Mouse (Mus musculus): ENCODE results near the gene 2310033P09Rik. TPM values are rescaled to one million over a fixed set of nuclear protein-coding genes. Genes with fewer than 3 reads are reported as not detected.
"Not testable (repeated sequence)": the region's sequence is repeated elsewhere in the genome, so short reads cannot be mapped to it uniquely, and the experiment has no call there.

The 2310033P09Rik gene
- polyA plus RNA-seq, 1 experiment from 2014 or later, result 24.6 TPM

GRCm38 (mm10) chr11:59196230-59196629 is 11.9 kb upstream of the 2310033P09Rik start:
- ChIA-PET CTCF (no interaction called here), POLR2A (interaction anchor here (1.5 kb wide), 1 partner anchor 10 kb away, joined by 3 read pairs; no protein-coding TSS in a partner anchor)
- TF ChIP-seq CTCF (IDR thresholded peaks at IDR 0.05), result no peak
- in situ Hi-C loops (cut with MboI; ENCODE audit: low pct_unique_long_range_greater_than_20kb), result no loop called here
- no peaks in the 10 kb centered on the region for H3K27me3 ChIP-seq
- no peak for ATAC-seq
- DNase-seq (ENCODE audit: low read depth, low spot score), result no peak

DNA sequence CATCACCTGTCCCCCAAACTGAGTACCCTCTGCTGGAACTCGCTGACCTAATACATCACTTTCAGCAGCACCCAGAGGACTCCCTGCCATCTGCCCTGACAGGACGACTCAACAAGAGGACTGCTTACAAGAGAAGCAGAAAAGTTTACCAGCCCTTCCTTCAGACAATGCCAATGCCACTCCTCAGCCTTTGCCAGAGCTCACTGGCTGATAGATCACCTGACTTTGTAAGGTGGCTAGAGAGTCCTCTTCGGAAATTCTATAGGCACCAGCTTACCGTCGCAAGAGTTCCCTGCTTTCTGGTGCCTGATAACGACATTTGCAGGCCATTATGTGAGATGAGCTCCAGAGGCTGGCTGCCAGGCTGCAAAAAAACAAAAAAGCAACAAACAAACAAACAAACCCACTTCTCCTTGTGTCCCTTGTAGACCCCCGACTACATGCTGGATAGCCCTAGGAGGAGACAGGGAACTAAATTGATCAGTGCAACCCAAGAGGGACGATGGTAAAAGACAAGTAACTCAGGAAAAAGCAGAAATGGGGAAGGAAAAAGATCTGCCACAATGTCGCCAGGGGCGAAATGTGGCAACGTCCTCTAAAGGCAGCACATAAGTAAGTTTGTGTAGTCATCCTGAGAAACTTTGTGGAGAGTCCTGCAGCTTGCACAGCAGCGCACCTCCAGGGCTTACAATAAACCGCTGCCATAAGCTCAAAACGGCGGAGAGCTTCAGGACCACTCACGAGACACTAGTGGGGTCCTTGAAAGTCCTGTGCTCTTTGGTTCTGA is 6.7 kb upstream of the 2310033P09Rik start:
- no peaks in the 10 kb centered on the region for H3K27me3 ChIP-seq
- ChIA-PET POLR2A (no interaction called here), CTCF (no interaction called here)
- DNase-seq (ENCODE audit: low read depth, low spot score) (no peak), ATAC-seq (no peak)
- no peak for TF ChIP-seq CTCF (IDR thresholded peaks at IDR 0.05)
- in situ Hi-C loops (cut with MboI; ENCODE audit: low pct_unique_long_range_greater_than_20kb), result no loop called here

DNA sequence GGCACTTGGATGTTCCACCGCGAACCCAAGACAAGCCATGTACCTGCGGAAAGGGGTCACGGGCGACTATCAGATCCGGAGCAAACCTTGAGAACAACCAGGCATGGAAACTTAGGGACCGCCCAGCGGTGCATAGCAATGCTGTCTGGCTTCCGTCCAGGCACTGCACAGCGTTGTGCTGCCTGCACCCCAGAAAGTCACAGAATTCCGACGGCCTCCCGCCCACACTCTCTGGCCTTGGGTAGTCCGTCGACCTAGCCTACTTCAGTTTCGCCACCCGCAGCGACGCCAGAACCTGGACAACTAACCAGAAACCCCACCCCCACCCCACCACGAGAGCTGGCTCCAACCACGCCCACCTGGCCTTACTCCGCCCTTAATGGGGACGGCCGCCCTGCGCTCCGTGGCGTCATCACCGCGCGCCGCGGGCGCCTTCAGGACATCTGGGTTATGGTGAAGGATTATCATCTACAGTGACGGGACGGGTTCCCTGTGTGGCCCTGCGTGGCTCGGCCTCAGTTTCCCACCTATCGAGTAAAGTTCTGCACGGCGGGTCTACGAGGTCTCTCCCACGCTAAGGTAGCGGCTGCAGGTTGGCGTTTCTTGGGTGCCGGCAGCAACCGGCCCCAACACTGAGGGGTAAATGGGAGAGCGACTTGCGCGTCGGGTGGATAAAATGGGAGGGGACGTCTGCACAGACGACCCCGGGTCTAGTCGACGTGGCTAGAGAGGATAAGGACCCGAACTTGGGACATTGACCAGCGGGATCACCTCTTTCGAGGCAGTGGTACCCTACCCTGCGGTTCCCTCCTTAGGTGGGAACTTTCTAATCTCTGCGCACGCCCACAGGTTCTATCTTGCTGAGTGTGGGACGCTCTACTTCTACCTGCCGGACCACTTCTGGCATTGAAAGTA is 5.8 kb upstream of the 2310033P09Rik start, which contains the start of gene Mrpl55:
Gene Mrpl55, plus strand, starts transcription at position 406 of the 915 bp plus-strand sequence.
- no peak for DNase-seq (ENCODE audit: low read depth, low spot score)
- CTCF ChIA-PET, result no interaction called here
- in situ Hi-C loops (cut with MboI; ENCODE audit: low pct_unique_long_range_greater_than_20kb), result no loop called here

GRCm38 (mm10) chr11:59209003-59209441 is 901 bp downstream of the 2310033P09Rik start:
- peak; percentile 86 for TF ChIP-seq CTCF (IDR thresholded peaks at IDR 0.05)
- CTCF ChIA-PET, result interaction anchor here (0.7 to 2.3 kb wide), 3 partner anchors 10 to 263 kb away, joined by 3 to 11 read pairs (median 5); no protein-coding TSS in a partner anchor
- DNase-seq (ENCODE audit: low read depth, low spot score) (no peak), ATAC-seq (peak; percentile 73)
- in situ Hi-C loops (cut with MboI; ENCODE audit: low pct_unique_long_range_greater_than_20kb), result no loop called here
- H3K27me3 ChIP-seq, result no peaks in the 10 kb centered on the region
- POLR2A ChIA-PET, result interaction anchor here (0.9 kb wide), 1 partner anchor 10 kb away, joined by 3 read pairs; no protein-coding TSS in a partner anchor

More for the DNA sequence above, 5.8 kb upstream of the 2310033P09Rik start, which contains the start of gene Mrpl55:
- POLR2A ChIA-PET, result interaction anchor here (0.6 to 0.7 kb wide), 3 partner anchors 11 to 78 kb away, joined by 3 to 7 read pairs (median 3); no protein-coding TSS in a partner anchor
- no peak for TF ChIP-seq CTCF (IDR thresholded peaks at IDR 0.05)
- H3K27me3 ChIP-seq, result no peaks in the 10 kb centered on the region
- ATAC-seq, result peak; percentile 65

DNA sequence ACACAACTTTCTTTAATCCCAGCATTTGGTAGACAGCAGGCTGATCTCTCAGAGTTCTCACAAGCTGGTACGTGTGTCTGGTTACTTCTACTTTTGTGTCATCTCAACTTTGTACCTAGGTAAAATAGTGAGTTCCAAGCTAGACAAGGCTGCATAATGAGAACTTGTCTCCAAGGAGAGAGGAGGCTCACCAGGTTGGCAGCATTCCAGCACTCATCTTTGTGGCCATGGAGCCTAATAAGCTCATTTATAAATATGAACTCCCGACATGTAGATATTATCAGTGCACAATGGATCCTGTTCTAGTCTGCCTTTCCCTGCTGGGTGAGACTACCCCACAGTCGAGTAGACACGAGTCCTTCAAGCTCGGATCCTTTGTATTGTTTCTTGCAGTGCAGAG is 1.5 kb downstream of the 2310033P09Rik start:
- in situ Hi-C loops (cut with MboI; ENCODE audit: low pct_unique_long_range_greater_than_20kb), result no loop called here
- TF ChIP-seq CTCF (IDR thresholded peaks at IDR 0.05), result no peak
- ChIA-PET CTCF (interaction anchor here (0.7 to 2.3 kb wide), 3 partner anchors 10 to 262 kb away, joined by 3 to 11 read pairs (median 5); no protein-coding TSS in a partner anchor), POLR2A (no interaction called here)
- ATAC-seq, result no peak
- no peak for DNase-seq (ENCODE audit: low read depth, low spot score)
- no peaks in the 10 kb centered on the region for H3K27me3 ChIP-seq

- in situ Hi-C loops (cut with MboI; ENCODE audit: low pct_unique_long_range_greater_than_20kb), result no loop called here
- TF ChIP-seq CTCF (IDR thresholded peaks at IDR 0.05), result no peak
- H3K27me3 ChIP-seq, result no peaks in the 10 kb centered on the region
- ChIA-PET CTCF (interaction anchor here (1.1 to 2.3 kb wide), 2 partner anchors 9 to 12 kb away, joined by 5 to 11 read pairs; no protein-coding TSS in a partner anchor), POLR2A (no interaction called here)
- no peak for ATAC-seq
- no peak for DNase-seq (ENCODE audit: low read depth, low spot score)
Measured at GRCm38 (mm10) chr11:59210020-59210419, 1.9 kb downstream of the 2310033P09Rik start.

DNA sequence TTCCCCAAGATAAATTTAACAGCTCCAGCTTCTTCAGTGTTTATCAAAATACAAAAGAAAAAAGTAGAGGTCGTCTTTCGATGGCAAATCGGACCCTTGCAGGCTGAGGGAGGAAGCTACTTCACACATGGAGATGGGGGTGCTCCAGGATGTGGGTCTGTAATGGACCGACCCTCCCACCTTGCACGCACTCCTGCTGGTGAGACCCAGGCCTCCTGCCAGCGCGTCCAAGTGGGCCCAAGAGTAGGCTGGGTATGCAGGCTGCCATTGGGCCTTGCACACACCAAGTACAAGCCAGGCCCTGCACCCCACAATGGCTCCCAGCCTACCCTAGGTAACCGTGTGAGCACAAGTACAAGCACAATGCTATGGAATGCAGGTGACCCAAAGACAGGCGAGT is 3.4 kb downstream of the 2310033P09Rik start:
- ATAC-seq; in situ Hi-C loops (cut with MboI; ENCODE audit: low pct_unique_long_range_greater_than_20kb); DNase-seq (ENCODE audit: low read depth, low spot score); CTCF ChIA-PET; POLR2A ChIA-PET; H3K27me3 ChIP-seq: not testable (repeated sequence)

DNA sequence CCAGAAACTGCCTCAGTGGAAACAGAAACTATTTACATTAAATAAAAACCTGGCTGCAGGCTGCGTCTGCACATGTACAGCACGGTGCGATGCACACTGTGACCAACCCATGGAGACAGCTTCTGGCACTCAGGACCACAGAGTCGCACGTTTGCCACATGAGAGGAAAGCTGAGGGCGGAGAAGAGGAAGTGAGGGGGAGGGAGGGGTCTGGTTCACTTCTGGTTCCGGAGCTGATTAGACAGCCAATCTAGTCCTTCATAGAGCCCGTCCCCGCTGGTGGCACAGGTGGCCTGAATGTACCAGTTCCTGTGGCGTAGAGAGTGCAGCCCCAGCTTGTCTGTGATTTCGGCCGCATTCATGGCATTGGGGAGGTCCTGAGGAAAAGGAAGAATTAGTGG is 4.2 kb downstream of the 2310033P09Rik start:
- POLR2A ChIA-PET; H3K27me3 ChIP-seq; CTCF ChIA-PET; DNase-seq (ENCODE audit: low read depth, low spot score); ATAC-seq; in situ Hi-C loops (cut with MboI; ENCODE audit: low pct_unique_long_range_greater_than_20kb): not testable (repeated sequence)

DNA sequence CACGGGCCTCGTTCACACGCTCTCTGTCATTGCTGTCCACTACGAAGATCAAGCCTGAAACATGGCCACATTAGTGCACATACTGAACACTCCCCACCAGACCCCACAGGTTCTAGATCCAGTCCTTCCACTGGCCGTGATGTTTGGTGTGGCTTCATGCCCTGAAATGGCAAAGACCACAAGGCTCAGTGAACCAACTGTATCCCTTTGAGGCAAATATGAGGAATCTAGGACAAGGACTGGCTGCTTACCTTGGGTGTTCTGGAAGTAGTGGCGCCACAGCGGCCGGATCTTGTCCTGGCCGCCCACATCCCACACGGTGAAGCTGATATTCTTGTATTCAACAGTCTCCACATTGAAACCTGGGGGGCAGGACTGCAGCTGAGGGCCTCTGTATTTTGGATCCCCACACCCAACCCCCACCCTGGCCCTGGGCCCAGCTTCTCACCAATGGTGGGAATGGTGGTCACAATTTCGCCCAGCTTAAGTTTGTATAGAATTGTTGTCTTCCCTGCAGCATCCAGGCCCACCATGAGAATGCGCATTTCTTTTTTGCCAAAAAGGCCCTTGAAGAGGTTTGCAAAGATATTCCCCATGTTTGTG is 4.9 kb downstream of the 2310033P09Rik start:
- in situ Hi-C loops (cut with MboI; ENCODE audit: low pct_unique_long_range_greater_than_20kb), result no loop called here
- ChIA-PET POLR2A (no interaction called here), CTCF (no interaction called here)
- H3K27me3 ChIP-seq, result no peaks in the 10 kb centered on the region
- DNase-seq (ENCODE audit: low read depth, low spot score) (no peak), ATAC-seq (no peak)
- no peak for TF ChIP-seq CTCF (IDR thresholded peaks at IDR 0.05)

- DNase-seq (ENCODE audit: low read depth, low spot score), result no peak
- CTCF ChIA-PET, result no interaction called here
- POLR2A ChIA-PET, result no interaction called here
- no peaks in the 10 kb centered on the region for H3K27me3 ChIP-seq
- in situ Hi-C loops (cut with MboI; ENCODE audit: low pct_unique_long_range_greater_than_20kb), result no loop called here
- no peak for TF ChIP-seq CTCF (IDR thresholded peaks at IDR 0.05)
- ATAC-seq, result no peak
Measured at GRCm38 (mm10) chr11:59216955-59217354, 8.8 kb downstream of the 2310033P09Rik start.
